Mouse (Mus musculus): Measurements from ENCODE around the gene Mfap1a. TPM values are rescaled to one million over a fixed set of nuclear protein-coding genes. Genes with fewer than 3 reads are reported as not detected.
"Not testable (repeated sequence)": the region's sequence is repeated elsewhere in the genome, so short reads cannot be mapped to it uniquely, and the experiment has no call there.

Mfap1a gene
- polyA plus RNA-seq, 1 experiment from 2014 or later, result 23.8 TPM

DNA sequence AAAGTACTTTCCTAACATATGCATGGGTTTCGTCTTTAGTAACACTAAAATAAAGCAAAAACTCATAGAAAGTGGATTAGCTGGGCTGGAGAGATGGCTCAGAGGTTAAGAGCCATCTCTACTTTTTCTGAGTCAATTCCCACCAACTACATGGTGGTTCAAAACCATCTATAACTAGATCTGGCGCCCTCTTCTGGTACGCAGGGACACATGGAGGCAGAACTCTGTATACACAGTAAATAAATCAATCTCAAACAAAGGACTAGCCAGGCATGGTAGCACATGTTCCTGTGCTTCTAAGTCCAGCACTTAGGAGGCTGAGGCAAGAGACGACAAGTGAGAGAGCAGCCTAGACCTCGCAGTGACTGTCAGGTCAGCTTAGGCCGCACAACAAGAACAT is 37.5 kb downstream of the Mfap1a start:
- DNase-seq (ENCODE audit: low spot score); H3K4me1 ChIP-seq: not testable (repeated sequence)
- WGBS, result 84% methylated on average over 4 of the region's 6 CpGs

GRCm38 (mm10) chr2:121460071-121460470 is 46.4 kb downstream of the Mfap1a start:
- 86% methylated on average over 2 of the region's 2 CpGs for WGBS
- H3K4me1 ChIP-seq, result peaks cover 14% of the 10 kb centered on the region; the same call in 1 of the 2 replicates
- H3K4me3 ChIP-seq, result no peak overlapping the region
- H3K27me3 ChIP-seq (ENCODE audit: insufficient read depth, poor library complexity, severe bottlenecking), result no peaks in the 10 kb centered on the region
- DNase-seq (ENCODE audit: low spot score), result no peak
- H3K9me3 ChIP-seq, result no peaks in the 10 kb centered on the region
- peaks cover 25% of the 10 kb centered on the region for H3K36me3 ChIP-seq
- no peak overlapping the region for H3K27ac ChIP-seq

More for the DNA sequence above, 37.5 kb downstream of the Mfap1a start:
- not testable (repeated sequence) for H3K27ac ChIP-seq; H3K36me3 ChIP-seq; H3K27me3 ChIP-seq (ENCODE audit: insufficient read depth, poor library complexity, severe bottlenecking); H3K9me3 ChIP-seq; H3K4me3 ChIP-seq

GRCm38 (mm10) chr2:121456692-121457642 is 49.5 kb downstream of the Mfap1a start, which contains the start of gene Serinc4:
Serinc4 (minus strand) TSS chr2:121456781.
- Histone ChIP-seq H3K9me3 (no peaks in the 10 kb centered on the region), H3K4me3 (peak within 1 kb of the TSS; percentile 79), H3K27me3 (ENCODE audit: insufficient read depth, poor library complexity, severe bottlenecking) (no peaks in the 10 kb centered on the region), H3K4me1 (peaks cover 34% of the 10 kb centered on the region), H3K27ac (peak within 1 kb of the TSS; percentile 93), H3K36me3 (peaks cover 48% of the 10 kb centered on the region)
- peak; percentile 95 for DNase-seq (ENCODE audit: low spot score)
- WGBS, result 3% methylated on average over 41 of the region's 41 CpGs

GRCm38 (mm10) chr2:121455534-121455933 is 50.9 kb downstream of the Mfap1a start:
- peaks cover 54% of the 10 kb centered on the region for H3K36me3 ChIP-seq

DNA sequence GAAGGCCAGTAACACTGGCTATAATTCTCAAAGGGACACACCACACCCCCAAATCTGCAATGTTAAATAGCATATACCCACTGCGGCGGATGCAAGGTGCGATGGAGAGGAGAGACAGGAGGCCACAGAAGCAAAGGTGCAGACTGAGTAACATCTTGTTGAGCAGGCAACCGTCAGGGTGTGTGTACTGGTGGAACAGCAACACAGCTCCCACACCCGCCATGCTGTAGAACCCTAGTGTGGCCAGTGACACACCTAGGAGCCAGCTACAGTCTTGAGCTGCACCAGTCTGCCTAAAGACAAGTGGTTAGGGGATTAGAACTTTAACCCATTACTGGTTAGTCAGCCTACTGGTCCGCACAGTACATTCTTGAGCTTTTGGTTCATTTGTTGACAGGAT is 52.5 kb downstream of the Mfap1a start:
- Histone ChIP-seq H3K36me3 (peaks cover 43% of the 10 kb centered on the region), H3K4me3 (no peak overlapping the region), H3K27me3 (ENCODE audit: insufficient read depth, poor library complexity, severe bottlenecking) (no peaks in the 10 kb centered on the region), H3K4me1 (peaks cover 49% of the 10 kb centered on the region), H3K27ac (peak overlapping the region; percentile 6; the same call in 1 of the 2 replicates), H3K9me3 (no peaks in the 10 kb centered on the region)
- 83% methylated on average over 6 of the region's 6 CpGs for WGBS
- no peak for DNase-seq (ENCODE audit: low spot score)

More at GRCm38 (mm10) chr2:121455534-121455933, 50.9 kb downstream of the Mfap1a start:
- Histone ChIP-seq H3K9me3 (no peaks in the 10 kb centered on the region), H3K4me3 (no peak overlapping the region), H3K27ac (no peak overlapping the region), H3K27me3 (ENCODE audit: insufficient read depth, poor library complexity, severe bottlenecking) (no peaks in the 10 kb centered on the region), H3K4me1 (peaks cover 44% of the 10 kb centered on the region)
- 80% methylated on average over 5 of the region's 5 CpGs for WGBS
- no peak for DNase-seq (ENCODE audit: low spot score)

GRCm38 (mm10) chr2:121452990-121453389 is 53.5 kb downstream of the Mfap1a start, which contains the start of gene Hypk:
Hypk (plus strand) TSS chr2:121453290.
- Histone ChIP-seq H3K4me3 (peak within 1 kb of the TSS; percentile 22; the same call in 1 of the 2 replicates), H3K9me3 (no peaks in the 10 kb centered on the region), H3K27ac (peak within 1 kb of the TSS; percentile 49), H3K36me3 (peaks cover 36% of the 10 kb centered on the region), H3K27me3 (ENCODE audit: insufficient read depth, poor library complexity, severe bottlenecking) (no peaks in the 10 kb centered on the region), H3K4me1 (peaks cover 51% of the 10 kb centered on the region)
- DNase-seq (ENCODE audit: low spot score), result no peak
- WGBS, result 62% methylated on average over 4 of the region's 4 CpGs

DNA sequence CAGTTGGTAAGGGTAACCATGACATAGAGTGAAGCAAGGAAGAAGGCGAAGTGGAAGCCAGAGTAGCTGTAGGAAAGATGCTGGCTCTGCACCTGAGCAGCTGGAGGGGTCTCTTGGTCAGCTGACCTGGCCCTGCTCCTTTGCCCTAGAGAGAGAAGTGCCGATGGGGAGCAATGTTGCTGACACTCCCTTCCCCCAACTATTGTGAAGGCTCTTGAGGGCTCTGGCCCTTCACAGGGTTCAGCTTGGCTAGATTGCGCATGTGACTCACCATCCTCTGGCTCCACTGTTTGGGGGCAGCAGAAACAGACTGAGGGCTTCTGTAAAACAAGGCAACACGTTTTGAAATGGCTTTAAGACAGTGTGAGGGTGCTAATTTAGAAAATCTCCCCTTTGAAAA is 54.1 kb downstream of the Mfap1a start:
- Histone ChIP-seq H3K4me3 (0 out of 2 replicates have a peak overlapping the region, but pooled peaks have one; percentile 22), H3K27ac (peak overlapping the region; percentile 49; the same call in 1 of the 2 replicates), H3K4me1 (peaks cover 50% of the 10 kb centered on the region), H3K9me3 (no peaks in the 10 kb centered on the region), H3K36me3 (peaks cover 34% of the 10 kb centered on the region), H3K27me3 (ENCODE audit: insufficient read depth, poor library complexity, severe bottlenecking) (no peaks in the 10 kb centered on the region)
- no peak for DNase-seq (ENCODE audit: low spot score)
- WGBS, result 68% methylated on average over 4 of the region's 4 CpGs

DNA sequence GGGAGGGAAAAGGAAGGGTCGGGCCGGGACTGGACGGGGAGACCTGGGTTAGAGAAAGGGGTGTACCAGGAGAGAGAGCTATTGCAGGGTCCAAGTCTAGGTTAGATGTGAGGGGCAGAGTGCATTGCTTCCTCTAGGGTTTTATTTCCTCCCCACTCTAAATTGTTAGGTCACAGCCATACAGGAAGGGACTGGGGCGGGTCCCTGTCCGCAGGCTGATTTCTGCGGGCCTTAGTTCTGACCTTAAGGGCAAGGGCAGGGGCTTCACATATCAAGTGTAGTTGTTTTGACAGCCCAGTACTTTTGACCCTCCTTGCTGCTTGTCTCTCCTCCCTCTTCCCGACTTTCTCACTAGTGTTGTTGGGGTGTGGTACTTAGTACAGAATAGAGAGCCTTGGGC is 56.4 kb downstream of the Mfap1a start:
- Histone ChIP-seq H3K36me3 (peaks cover 34% of the 10 kb centered on the region), H3K27me3 (ENCODE audit: insufficient read depth, poor library complexity, severe bottlenecking) (no peaks in the 10 kb centered on the region), H3K4me3 (peak overlapping the region; percentile 98), H3K4me1 (peaks cover 41% of the 10 kb centered on the region), H3K9me3 (no peaks in the 10 kb centered on the region), H3K27ac (peak overlapping the region; percentile 99)
- DNase-seq (ENCODE audit: low spot score), result peak; percentile 77
- WGBS, result 0% methylated on average over 7 of the region's 7 CpGs

GRCm38 (mm10) chr2:121449545-121450011 is 56.9 kb downstream of the Mfap1a start:
- WGBS, result under 1% methylated on average over 54 of the region's 54 CpGs
- Histone ChIP-seq H3K9me3 (no peaks in the 10 kb centered on the region), H3K27me3 (ENCODE audit: insufficient read depth, poor library complexity, severe bottlenecking) (no peaks in the 10 kb centered on the region), H3K4me1 (peaks cover 41% of the 10 kb centered on the region), H3K4me3 (peak overlapping the region; percentile 98), H3K27ac (peak overlapping the region; percentile 99), H3K36me3 (peaks cover 34% of the 10 kb centered on the region)
- peak; percentile 84 for DNase-seq (ENCODE audit: low spot score)

DNA sequence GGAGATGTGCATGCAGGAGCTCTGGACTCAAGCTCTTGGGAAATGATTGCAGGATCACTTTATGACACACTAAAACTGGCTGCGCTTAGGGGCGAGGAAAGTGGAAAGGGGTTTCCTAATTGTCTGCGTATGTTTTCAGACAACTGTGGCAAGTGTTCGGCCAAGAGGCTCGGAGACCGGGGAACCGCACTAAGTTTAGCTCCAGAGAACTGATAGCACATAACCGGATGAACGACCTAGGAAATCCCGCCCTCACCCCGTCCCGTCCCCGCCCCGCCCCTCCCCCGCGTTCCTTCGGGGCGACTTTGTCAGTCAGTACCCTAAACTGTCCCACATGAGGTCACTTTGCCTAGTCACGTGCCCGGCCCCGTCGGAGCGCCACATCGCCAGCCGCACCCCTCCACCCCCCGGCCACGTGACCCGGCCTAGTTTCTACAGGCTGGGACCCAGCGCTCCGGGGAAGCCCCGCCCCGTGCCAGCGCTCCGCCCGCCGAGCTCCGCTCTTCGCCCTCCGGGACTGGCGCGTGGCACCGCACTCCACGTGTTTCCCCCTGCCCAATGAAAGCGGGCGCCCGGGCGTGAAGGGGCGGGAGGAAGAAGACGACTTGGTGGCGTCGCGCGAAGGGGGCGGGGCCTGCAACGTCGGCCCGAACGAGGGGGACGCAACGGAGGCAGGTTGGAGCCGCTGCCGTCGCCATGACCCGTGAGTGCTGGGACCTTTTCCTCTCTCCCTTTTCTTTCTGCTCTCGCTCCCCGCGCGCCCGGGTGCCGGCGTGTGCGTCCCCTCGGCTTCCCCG is 57.5 kb downstream of the Mfap1a start, which contains the start of gene Serf2:
Serf2 (plus strand) TSS at position 457 of the 797 bp plus-strand sequence.
- Histone ChIP-seq H3K9me3 (no peaks in the 10 kb centered on the region), H3K27ac (peak within 1 kb of the TSS; percentile 99), H3K4me1 (peaks cover 40% of the 10 kb centered on the region), H3K36me3 (peaks cover 31% of the 10 kb centered on the region), H3K27me3 (ENCODE audit: insufficient read depth, poor library complexity, severe bottlenecking) (no peaks in the 10 kb centered on the region), H3K4me3 (peak within 1 kb of the TSS; percentile 98)
- peak; percentile 100 for DNase-seq (ENCODE audit: low spot score)
- under 1% methylated on average over 70 of the region's 74 CpGs for WGBS

DNA sequence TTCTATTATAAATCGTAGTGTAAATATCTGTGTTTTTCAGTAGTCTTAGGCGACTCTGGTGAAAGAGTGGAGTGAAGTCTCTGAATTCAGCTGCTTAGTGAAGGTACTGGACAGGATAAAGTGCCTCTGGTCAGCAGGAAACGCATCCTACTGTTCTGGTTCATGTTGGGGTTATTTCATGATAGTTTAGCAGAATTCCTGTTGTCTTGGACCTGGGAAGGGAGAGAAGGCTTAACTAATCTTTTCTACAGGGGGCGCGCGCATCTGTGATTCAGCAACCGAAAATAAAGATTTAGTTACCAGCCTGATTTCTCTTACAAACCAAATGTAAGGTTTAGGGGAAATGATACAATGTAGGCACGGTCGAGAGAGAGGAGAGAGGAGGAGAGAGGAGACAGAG is 58.3 kb downstream of the Mfap1a start:
- WGBS, result 17% methylated on average over 9 of the region's 9 CpGs
- peak; percentile 74 for DNase-seq (ENCODE audit: low spot score)

DNA sequence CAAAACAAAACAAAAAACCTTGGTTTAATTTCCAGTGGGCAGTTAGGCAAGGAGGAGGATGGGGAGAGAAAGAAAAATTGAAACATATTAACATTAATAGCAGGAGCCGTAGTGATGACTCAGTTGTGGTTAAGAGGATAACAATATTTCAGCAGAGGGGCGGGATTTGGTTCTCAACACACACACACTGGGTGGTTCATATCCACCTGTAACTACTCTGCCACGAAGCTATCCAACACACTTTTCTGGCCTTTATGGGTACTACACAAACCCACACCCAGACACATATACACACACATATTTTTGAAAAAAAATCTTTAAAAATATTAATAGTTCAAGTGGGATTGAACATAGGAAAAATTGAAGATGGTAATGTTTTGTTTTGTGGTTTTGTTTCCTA is 59.5 kb downstream of the Mfap1a start:
- Histone ChIP-seq H3K9me3 (no peaks in the 10 kb centered on the region), H3K4me3 (no peak overlapping the region), H3K4me1 (peaks cover 34% of the 10 kb centered on the region), H3K27me3 (ENCODE audit: insufficient read depth, poor library complexity, severe bottlenecking) (peaks cover 5% of the 10 kb centered on the region; the same call in 1 of the 2 replicates), H3K36me3 (peaks cover 11% of the 10 kb centered on the region; the same call in 1 of the 2 replicates), H3K27ac (no peak overlapping the region)
- peak; percentile 7 for DNase-seq (ENCODE audit: low spot score)
- WGBS, result 85% methylated on average over 3 of the region's 3 CpGs

More for the DNA sequence above, 58.3 kb downstream of the Mfap1a start:
- Histone ChIP-seq H3K9me3 (no peaks in the 10 kb centered on the region), H3K4me1 (peaks cover 34% of the 10 kb centered on the region), H3K27me3 (ENCODE audit: insufficient read depth, poor library complexity, severe bottlenecking) (no peaks in the 10 kb centered on the region), H3K27ac (peak overlapping the region; percentile 99), H3K36me3 (peaks cover 23% of the 10 kb centered on the region), H3K4me3 (peak overlapping the region; percentile 98)

All from heart, embryonic 10.5 days (tissue).